Mouse (Mus musculus) lung, adult 2 months (tissue): ENCODE results near the gene Zpbp.

Source experiments
- CTCF ChIP-seq: fragments of 200-500 bp; IDR thresholded peaks from 2 replicates; pipeline ENCODE4 v1.5.1; 2011; ENCODE audit warnings: mild to moderate bottlenecking, low read length, control low read depth; ENCODE audit not compliant: insufficient read depth
- POLR2A ChIP-seq: fragments of 200-500 bp; IDR thresholded peaks from 2 replicates; pipeline ENCODE4 v1.6.1; 2011; ENCODE audit warnings: low read depth, mild to moderate bottlenecking, control low read depth, low read length, borderline replicate concordance; ENCODE audit errors: extremely low read depth

GRCm38 (mm10) chr11:11414188-11414587, 48.0 kb downstream of the Zpbp start:
- TF ChIP-seq CTCF (no peak), POLR2A (no peak)
